Mouse (Mus musculus) lung, postnatal 0 days (tissue): ENCODE measurements at regions not wholly inside any gene's neighbourhood (a gene's known extent, or its start where the extent isn't known, plus 50 kb on each side); places are given as distances from the start of the nearest gene placed in this dataset.

Source experiments
- ATAC-seq: fragments of 200-750 bp; cut with Nextera tagmentation; 2 replicates; pipeline ENCODE4 v1.8.0; 2017; ENCODE audit warnings: moderate library complexity
- DNase-seq: peaks from one replicate; pipeline ENCODE4 v3.0.0-alpha.2; 2016; ENCODE audit warnings: low spot score
- H3K27ac ChIP-seq: fragments of 300-500 bp; sonication (generic); 2 replicates; pipeline ENCODE4 v1.5.1; 2014; ENCODE audit warnings: antibody characterized with exemption, mild to moderate bottlenecking, low read length, mixed read lengths
- H3K27me3 ChIP-seq: fragments of 300-500 bp; sonication (generic); replicated peaks from 2 replicates; pipeline ENCODE4 v1.6.1; 2014; ENCODE audit warnings: low read length, mixed read lengths; ENCODE audit not compliant: insufficient read depth
- H3K36me3 ChIP-seq: fragments of 300-500 bp; sonication (generic); 2 replicates; pipeline ENCODE4 v1.6.1; 2014; ENCODE audit warnings: low read length, mixed read lengths; ENCODE audit not compliant: insufficient read depth
- H3K4me1 ChIP-seq: fragments of 300-500 bp; sonication (generic); 2 replicates; pipeline ENCODE4 v1.6.1; 2014; ENCODE audit warnings: antibody characterized with exemption, low read depth, low read length, mixed read lengths; ENCODE audit not compliant: insufficient read depth
- H3K4me2 ChIP-seq: fragments of 300-500 bp; sonication (generic); replicated peaks from 2 replicates; pipeline ENCODE4 v1.6.1; 2014; ENCODE audit warnings: low read depth, mild to moderate bottlenecking, low read length, moderate library complexity, mixed read lengths
- H3K4me3 ChIP-seq: fragments of 300-500 bp; sonication (generic); 2 replicates; pipeline ENCODE4 v1.5.1; 2014; ENCODE audit warnings: low read depth, low read length
- H3K9ac ChIP-seq: fragments of 300-500 bp; sonication (generic); replicated peaks from 2 replicates; pipeline ENCODE4 v1.6.1; 2014; ENCODE audit warnings: low read depth, mild to moderate bottlenecking
- H3K9me3 ChIP-seq: fragments of 300-500 bp; sonication (generic); 2 replicates; pipeline ENCODE4 v1.6.1; 2016; ENCODE audit warnings: low read length, mixed read lengths
- CTCF ChIP-seq: IDR thresholded peaks from 2 replicates; pipeline ENCODE4 v1.5.1; 2016; ENCODE audit warnings: antibody characterized with exemption, mild to moderate bottlenecking
- EP300 ChIP-seq: IDR thresholded peaks from 2 replicates; pipeline ENCODE4 v1.6.1; 2016; ENCODE audit warnings: antibody characterized with exemption, mild to moderate bottlenecking, control low read depth
- WGBS: fragments of 180-500 bp; shearing (Covaris S2); extraction: QIAGEN DNeasy Blood & Tissue Kit; methylation state at CpG from one replicate; pipeline ENCODE4 v1.1.7; 2014; 5-methylcytosine and 5-hydroxymethylcytosine counted together

- WGBS = 84% methylated on average over 9 of the region's 9 CpGs
- no peak for TF ChIP-seq EP300
- TF ChIP-seq CTCF = no peak
These were observed 62.6 kb downstream of the Perp start for GRCm38 (mm10) chr10:18907276-18907960.

GRCm38 (mm10) chr10:18909307-18909706 is 64.5 kb downstream of the Perp start:
- Histone ChIP-seq H3K27ac (no peak overlapping the region), H3K4me1 (no peaks in the 10 kb centered on the region), H3K27me3 (no peaks in the 10 kb centered on the region), H3K9me3 (no peaks in the 10 kb centered on the region), H3K9ac (no peak overlapping the region), H3K36me3 (no peaks in the 10 kb centered on the region), H3K4me2 (no peak overlapping the region), H3K4me3 (no peak overlapping the region)
- TF ChIP-seq EP300 (no peak), CTCF (peak; percentile 36)
- 80% methylated on average over 3 of the region's 3 CpGs for WGBS
- ATAC-seq (no peak), DNase-seq (no peak)

More at GRCm38 (mm10) chr10:18907276-18907960, 62.6 kb downstream of the Perp start:
- H3K9ac ChIP-seq = no peak overlapping the region
- no peaks in the 10 kb centered on the region for H3K27me3 ChIP-seq
- no peak overlapping the region for H3K4me3 ChIP-seq
- H3K4me2 ChIP-seq = no peak overlapping the region
- H3K36me3 ChIP-seq = no peaks in the 10 kb centered on the region
- no peaks in the 10 kb centered on the region for H3K9me3 ChIP-seq
- ATAC-seq (no peak), DNase-seq (no peak)
- H3K27ac ChIP-seq = no peak overlapping the region
- no peaks in the 10 kb centered on the region for H3K4me1 ChIP-seq

GRCm38 (mm10) chr10:18910898-18911297 is 66.1 kb downstream of the Perp start:
- no peak for ATAC-seq
- H3K9me3 ChIP-seq = no peaks in the 10 kb centered on the region
- DNase-seq = peak; percentile 57
- H3K27ac ChIP-seq = no peak overlapping the region
- WGBS = 9% methylated on average over 2 of the region's 2 CpGs
- H3K27me3 ChIP-seq = no peaks in the 10 kb centered on the region
- H3K4me3 ChIP-seq = no peak overlapping the region
- TF ChIP-seq CTCF = peak; percentile 71
- no peak for TF ChIP-seq EP300
- no peaks in the 10 kb centered on the region for H3K4me1 ChIP-seq
- H3K4me2 ChIP-seq = no peak overlapping the region
- H3K9ac ChIP-seq = no peak overlapping the region
- H3K36me3 ChIP-seq = no peaks in the 10 kb centered on the region

GRCm38 (mm10) chr10:18917120-18917616 is 72.3 kb downstream of the Perp start:
- ATAC-seq = peak; percentile 43; the same call in 1 of the 2 replicates
- Histone ChIP-seq H3K36me3 (no peaks in the 10 kb centered on the region), H3K4me2 (no peak overlapping the region)

GRCm38 (mm10) chr10:18923088-18923821 is 78.4 kb downstream of the Perp start:
- 56% methylated on average over 3 of the region's 3 CpGs for WGBS

More at GRCm38 (mm10) chr10:18917120-18917616, 72.3 kb downstream of the Perp start:
- Histone ChIP-seq H3K27ac (no peak overlapping the region), H3K9me3 (no peaks in the 10 kb centered on the region), H3K9ac (no peak overlapping the region), H3K4me3 (no peak overlapping the region), H3K27me3 (no peaks in the 10 kb centered on the region), H3K4me1 (no peaks in the 10 kb centered on the region)
- TF ChIP-seq EP300 (no peak), CTCF (peak; percentile 60)
- DNase-seq = peak; percentile 81
- WGBS = 35% methylated on average over 6 of the region's 6 CpGs

GRCm38 (mm10) chr10:18927811-18928210 is 83.0 kb downstream of the Perp start:
- no peak for ATAC-seq
- Histone ChIP-seq H3K36me3 (no peaks in the 10 kb centered on the region), H3K27ac (no peak overlapping the region), H3K27me3 (no peaks in the 10 kb centered on the region), H3K4me3 (no peak overlapping the region), H3K4me1 (no peaks in the 10 kb centered on the region), H3K9ac (no peak overlapping the region), H3K9me3 (no peaks in the 10 kb centered on the region), H3K4me2 (no peak overlapping the region)
- no peak for DNase-seq
- WGBS = 88% methylated on average over 2 of the region's 2 CpGs
- TF ChIP-seq CTCF (no peak), EP300 (no peak)

More at GRCm38 (mm10) chr10:18923088-18923821, 78.4 kb downstream of the Perp start:
- ATAC-seq (no peak), DNase-seq (no peak)
- H3K27me3 ChIP-seq = no peaks in the 10 kb centered on the region
- H3K4me2 ChIP-seq = no peak overlapping the region
- H3K27ac ChIP-seq = no peak overlapping the region
- H3K9ac ChIP-seq = no peak overlapping the region
- no peaks in the 10 kb centered on the region for H3K9me3 ChIP-seq
- no peaks in the 10 kb centered on the region for H3K4me1 ChIP-seq
- H3K4me3 ChIP-seq = no peak overlapping the region
- H3K36me3 ChIP-seq = no peaks in the 10 kb centered on the region
- TF ChIP-seq EP300 (no peak), CTCF (no peak)
